Mouse (Mus musculus): ENCODE measurements around the gene Cd55.
"Not testable (repeated sequence)": the region's sequence is repeated elsewhere in the genome, so short reads cannot be mapped to it uniquely, and the experiment has no call there.

Cd55 gene

GRCm38 (mm10) chr1:130462084-130462861, at the start of gene Cd55:
Gene Cd55 (minus strand): TSS chr1:130462744.
- peak; percentile 93 for DNase-seq (ENCODE audit: low spot score)

GRCm38 (mm10) chr1:130511823-130512370, 49.4 kb upstream of the Cd55 start:
- no peak for DNase-seq (ENCODE audit: low spot score)

DNA sequence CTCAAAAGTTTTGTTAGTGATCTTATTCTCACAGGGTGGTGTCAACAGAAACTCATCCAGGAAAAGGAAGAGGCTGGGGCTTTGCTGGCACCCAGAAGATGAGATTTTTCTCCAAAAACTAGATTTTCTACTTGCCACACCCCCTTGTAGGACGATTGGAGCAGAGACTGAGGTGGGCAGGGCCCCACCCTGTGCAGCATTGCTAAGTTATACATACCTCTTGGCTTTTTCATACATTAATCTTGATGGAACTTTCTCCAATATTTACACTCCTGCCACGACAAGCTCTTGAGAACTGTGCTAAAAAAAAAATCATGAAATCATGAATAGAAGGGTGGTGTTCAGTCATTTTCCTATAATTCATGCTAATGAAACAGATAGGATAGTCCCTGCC, 46.4 kb upstream of the Cd55 start:
- no peak for DNase-seq (ENCODE audit: low spot score)

- DNase-seq (ENCODE audit: low spot score) = no peak
These were observed 45.7 kb upstream of the Cd55 start for GRCm38 (mm10) chr1:130508030-130508956.

- no peak for DNase-seq (ENCODE audit: low spot score)
These were observed 44.9 kb upstream of the Cd55 start for GRCm38 (mm10) chr1:130507408-130507807.

DNA sequence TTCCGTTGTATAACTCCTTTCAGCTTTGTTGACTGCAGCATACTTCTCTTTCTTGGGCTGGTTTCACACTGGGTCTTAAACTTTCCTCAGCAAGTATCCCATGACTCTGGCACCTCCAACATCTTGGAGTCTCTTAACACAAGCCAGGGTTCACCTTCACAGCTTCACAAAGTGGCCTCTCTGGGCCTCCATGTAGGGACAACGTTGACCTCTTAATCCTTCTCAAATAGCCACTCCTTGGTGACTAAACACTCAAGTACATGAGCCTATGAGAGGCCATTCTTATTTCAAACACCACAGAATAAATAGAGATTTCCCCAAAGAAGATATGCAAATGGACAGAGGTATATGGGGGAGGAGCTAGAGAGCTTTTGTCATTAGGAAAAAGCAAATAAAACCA, 37.4 kb upstream of the Cd55 start:
- no peak for DNase-seq (ENCODE audit: low spot score)

- no peak for DNase-seq (ENCODE audit: low spot score)
These were observed 35.8 kb upstream of the Cd55 start for GRCm38 (mm10) chr1:130498331-130498730.

DNA sequence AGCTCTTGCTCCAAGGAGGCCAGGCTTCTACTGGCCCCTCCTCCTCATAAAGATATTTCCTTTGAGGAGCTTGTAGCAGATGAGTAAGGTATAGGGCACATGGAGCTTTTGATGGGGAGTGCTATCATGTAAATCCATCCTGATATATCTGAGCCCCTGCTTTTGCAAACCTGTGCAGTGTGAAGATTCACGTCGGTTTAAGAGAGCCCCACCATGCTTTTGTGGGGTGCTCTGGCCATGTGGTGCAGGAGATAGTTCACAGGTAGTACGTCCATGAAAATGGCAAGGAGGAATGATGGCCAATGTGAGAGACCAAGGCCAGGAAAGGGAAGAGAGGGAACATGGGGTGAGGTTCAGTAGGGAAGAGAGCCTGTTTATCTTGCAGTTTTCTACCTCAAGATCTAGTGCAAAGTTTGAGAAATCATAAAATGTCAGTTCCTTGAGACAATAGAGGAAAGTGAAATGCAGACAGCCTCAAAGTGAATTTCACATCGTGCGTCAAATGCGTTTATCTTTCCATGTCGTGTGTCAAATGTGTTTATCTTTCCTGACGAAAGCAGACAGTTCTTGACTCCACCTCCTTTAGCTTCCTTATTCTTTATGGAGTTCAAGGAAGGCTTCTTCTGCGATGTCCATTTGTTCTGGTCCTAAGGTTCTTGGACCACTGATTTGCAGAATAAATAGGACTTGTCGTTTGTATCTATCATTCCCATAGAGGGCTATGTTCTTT, 24.4 kb upstream of the Cd55 start:
- DNase-seq (ENCODE audit: low spot score) = no peak

GRCm38 (mm10) chr1:130485828-130486620, 23.5 kb upstream of the Cd55 start:
- DNase-seq (ENCODE audit: low spot score) = no peak

- DNase-seq (ENCODE audit: low spot score) = no peak
These were observed 22.8 kb upstream of the Cd55 start for GRCm38 (mm10) chr1:130485376-130485775.

DNA sequence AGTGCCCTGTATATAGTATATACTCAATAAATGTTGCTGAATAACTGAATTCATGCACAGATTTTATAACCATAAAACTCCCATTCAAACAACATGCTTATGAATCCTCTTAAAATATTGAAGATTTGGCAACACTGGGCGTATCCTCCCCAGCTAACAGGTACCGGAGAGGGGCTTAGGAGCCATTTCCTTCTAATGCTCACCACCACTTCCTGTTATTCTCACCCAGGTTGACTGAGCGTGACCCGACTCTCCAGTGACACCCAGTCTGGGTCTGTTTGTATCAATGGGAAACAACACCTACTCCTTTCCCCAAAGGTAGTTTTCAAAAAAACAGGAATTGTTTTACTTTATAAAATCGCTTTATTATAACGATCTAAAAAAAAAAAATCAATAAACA, 12.4 kb upstream of the Cd55 start:
- peak; percentile 15 for DNase-seq (ENCODE audit: low spot score)

DNA sequence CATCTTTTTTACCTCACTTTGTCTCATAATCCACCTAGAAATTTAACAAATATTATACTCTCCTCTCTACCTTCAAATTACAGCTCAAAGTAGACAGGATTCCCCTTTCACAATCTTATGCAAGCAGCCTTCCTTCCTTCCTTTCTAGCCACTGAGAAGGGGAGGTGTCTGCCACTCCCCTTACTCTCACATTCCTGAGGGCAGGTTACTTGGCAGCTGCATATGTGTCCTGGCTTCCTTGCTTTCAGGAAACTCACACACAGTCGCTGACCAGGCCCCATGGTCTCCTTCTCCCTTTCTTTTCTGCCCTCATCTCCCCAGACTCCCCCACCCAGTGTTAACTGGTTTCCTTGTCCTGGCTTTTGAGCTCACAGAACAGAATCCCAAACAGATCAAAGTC, 11.7 kb upstream of the Cd55 start:
- no peak for DNase-seq (ENCODE audit: low spot score)

- no peak for DNase-seq (ENCODE audit: low spot score)
These were observed 7.5 kb upstream of the Cd55 start for GRCm38 (mm10) chr1:130470074-130470473.

GRCm38 (mm10) chr1:130467453-130467852, 4.9 kb upstream of the Cd55 start:
- no peak for DNase-seq (ENCODE audit: low spot score)

- no peak for DNase-seq (ENCODE audit: low spot score)
These were observed 1.6 kb upstream of the Cd55 start for GRCm38 (mm10) chr1:130464173-130464572.

DNA sequence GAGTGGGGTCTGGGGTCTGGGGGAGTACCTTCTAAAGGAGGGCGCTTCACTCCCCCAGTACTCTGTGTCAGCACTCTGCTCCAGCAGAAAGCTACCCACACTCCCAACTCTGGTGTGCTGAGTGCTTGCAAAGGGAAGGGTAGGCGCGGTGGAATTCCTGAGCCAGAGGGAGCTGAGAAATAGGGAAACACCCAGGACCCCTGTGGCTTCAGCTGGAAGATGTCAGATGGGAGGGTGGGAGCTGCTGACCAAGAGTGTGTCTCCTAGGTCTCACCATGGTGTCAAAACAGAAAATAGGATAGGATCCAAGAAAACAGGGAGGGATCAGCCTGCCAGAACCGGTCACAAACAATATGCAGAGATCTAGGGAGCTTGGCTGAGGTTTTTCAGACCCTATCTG, 323 bp upstream of the Cd55 start:
- DNase-seq (ENCODE audit: low spot score) = no peak

GRCm38 (mm10) chr1:130455111-130455510, 7.4 kb downstream of the Cd55 start:
- DNase-seq (ENCODE audit: low spot score) = no peak

DNA sequence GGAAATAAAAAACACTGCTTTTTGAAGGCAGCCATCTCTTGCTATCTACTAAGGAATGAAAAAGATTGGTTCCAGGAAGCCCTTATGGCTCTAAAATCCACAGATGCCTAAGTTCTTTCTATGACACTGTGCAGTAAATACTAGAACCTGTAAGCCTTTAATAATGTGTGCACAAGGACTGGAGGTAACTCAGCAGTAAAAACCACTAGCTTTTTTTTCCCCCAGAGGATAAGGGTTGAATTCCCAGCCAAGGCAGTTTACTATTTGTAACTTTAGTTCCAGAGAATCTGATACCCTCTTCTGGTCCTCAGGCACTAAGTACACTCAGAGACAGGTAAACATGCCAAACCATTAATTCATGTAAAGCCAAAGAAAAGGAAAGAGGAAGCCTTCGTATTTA, 19.6 kb downstream of the Cd55 start:
- not testable (repeated sequence) for DNase-seq (ENCODE audit: low spot score)

DNA sequence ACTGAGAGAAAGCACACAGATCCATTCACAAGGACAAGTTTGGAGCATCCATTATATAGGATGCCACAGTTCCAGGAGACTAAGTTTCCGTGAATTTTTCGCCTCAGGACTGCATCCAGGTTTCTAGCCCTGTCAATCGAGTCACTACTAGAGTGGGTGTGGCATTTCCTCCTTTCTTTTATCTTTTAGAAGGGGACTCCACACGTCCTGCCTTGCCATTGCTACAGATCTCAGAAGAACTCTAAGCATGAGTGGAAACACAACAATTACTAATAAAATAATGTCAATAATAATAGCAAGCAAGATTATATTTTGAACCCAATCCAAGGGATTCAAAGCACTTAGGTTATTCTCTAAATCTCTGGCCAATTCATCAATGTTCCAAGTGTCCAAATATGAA, 31.6 kb downstream of the Cd55 start:
- DNase-seq (ENCODE audit: low spot score) = no peak

GRCm38 (mm10) chr1:130428667-130429066, 33.9 kb downstream of the Cd55 start:
- DNase-seq (ENCODE audit: low spot score) = not testable (repeated sequence)

- not testable (repeated sequence) for DNase-seq (ENCODE audit: low spot score)
These were observed 35.2 kb downstream of the Cd55 start for GRCm38 (mm10) chr1:130427175-130427853.
